Mouse (Mus musculus) bone marrow macrophage, adult 2 months (primary cell): ENCODE data around the gene Baz2b.

ENCODE experiments used
- CTCF ChIP-seq: IDR thresholded peaks from 2 replicates; pipeline ENCODE4 v1.5.1; 2012; ENCODE audit warnings: low read depth, mild to moderate bottlenecking, low read length, moderate library complexity
- POLR2A ChIP-seq: IDR thresholded peaks from 2 replicates; pipeline ENCODE4 v1.6.1; 2012; ENCODE audit warnings: mild to moderate bottlenecking, low read depth, low read length, borderline replicate concordance

DNA sequence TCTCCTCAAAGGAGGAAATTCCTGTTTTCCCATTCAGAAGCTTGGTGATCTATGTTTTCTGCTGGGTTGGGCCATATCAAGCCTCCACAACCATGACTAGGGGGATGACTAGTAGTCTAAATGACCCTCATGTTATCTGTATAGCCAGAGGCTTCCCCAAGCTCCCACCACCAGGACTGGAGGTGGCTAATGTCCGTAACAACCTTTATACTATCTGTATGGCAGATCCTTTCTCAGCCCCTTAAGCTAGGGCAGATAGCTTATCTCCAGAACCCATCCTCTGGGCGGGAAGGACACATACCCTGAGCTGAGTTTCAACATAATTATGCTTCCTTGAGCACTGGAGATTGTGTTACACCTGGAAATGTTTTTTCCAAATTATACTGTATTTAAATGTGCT lies 45.9 kb downstream of the Baz2b start:
- TF ChIP-seq CTCF, result no peak
- no peak for TF ChIP-seq POLR2A
